Mouse (Mus musculus) MEL (cell line): ENCODE data around the gene Gm21985. TPM values are rescaled to one million over a fixed set of nuclear protein-coding genes. Genes with fewer than 3 reads are reported as not detected.
A peak's percentile ranks its signal among the peaks of the same experiment; 100 is the strongest.

Experiments used
- DNase-seq: peaks from one replicate; pipeline ENCODE4 v3.0.0; 2011; ENCODE audit warnings: low read depth, low spot score
- H3K27ac ChIP-seq: 2 replicates; pipeline ENCODE4 v1.5.1; 2012; ENCODE audit warnings: low read depth, mild to moderate bottlenecking, control low read depth, low read length, moderate library complexity; ENCODE audit not compliant: control insufficient read depth
- H3K27me3 ChIP-seq, 2 experiments: fragments of 150-350 bp in 1 of 2; sonication (generic) in 1 of 2; 2 replicates each; pipeline ENCODE4 v1.6.1; 2012; ENCODE audit warnings: low read length in 2 of 2, mild to moderate bottlenecking in 2 of 2, improper control_type of control experiment in 1 of 2, moderate library complexity in 1 of 2; ENCODE audit not compliant: insufficient read depth in 2 of 2, control insufficient read depth in 1 of 2
- H3K36me3 ChIP-seq, 2 experiments: 2 replicates each; pipeline ENCODE4 v1.6.1; 2012 to 2014; ENCODE audit warnings: low read length in 2 of 2, improper control_type of control experiment in 1 of 2, inconsistent platforms in 1 of 2, mild to moderate bottlenecking in 1 of 2; ENCODE audit not compliant: insufficient read depth in 2 of 2, control insufficient read depth in 1 of 2
- H3K4me1 ChIP-seq, 2 experiments: fragments of 150-350 bp in 1 of 2; sonication (generic) in 1 of 2; 2 replicates each; pipeline ENCODE4 v1.6.1; 2012; ENCODE audit warnings: low read length in 2 of 2, improper control_type of control experiment in 1 of 2, mild to moderate bottlenecking in 1 of 2; ENCODE audit not compliant: insufficient read depth in 2 of 2, control insufficient read depth in 1 of 2
- H3K4me3 ChIP-seq, 2 experiments: fragments of 150-350 bp in 1 of 2; sonication (generic) in 1 of 2; 2 replicates each; pipeline ENCODE4 v1.5.1; 2012; ENCODE audit warnings: low read depth in 2 of 2, low read length in 2 of 2, mild to moderate bottlenecking in 2 of 2, moderate library complexity in 2 of 2, control low read depth in 1 of 2, improper control_type of control experiment in 1 of 2; ENCODE audit not compliant: control insufficient read depth in 1 of 2, insufficient read depth in 1 of 2
- H3K79me2 ChIP-seq: 2 replicates; pipeline ENCODE4 v1.6.1; 2012; ENCODE audit warnings: mild to moderate bottlenecking, low read length, moderate library complexity; ENCODE audit not compliant: control insufficient read depth, poor library complexity, insufficient read depth
- H3K9ac ChIP-seq: 2 replicates; pipeline ENCODE4 v1.6.1; 2012; ENCODE audit warnings: low read depth, mild to moderate bottlenecking, control low read depth, low read length, moderate library complexity; ENCODE audit not compliant: control insufficient read depth, poor library complexity, severe bottlenecking
- H3K9me3 ChIP-seq: fragments of 150-350 bp; sonication (generic); replicated peaks from 2 replicates; pipeline ENCODE4 v1.6.1; 2012; ENCODE audit warnings: mild to moderate bottlenecking, low read length, improper control_type of control experiment, moderate library complexity; ENCODE audit not compliant: insufficient read depth
- BHLHE40 ChIP-seq: IDR thresholded peaks from 2 replicates; pipeline ENCODE4 v1.6.1; 2012; ENCODE audit warnings: low read depth, mild to moderate bottlenecking, inconsistent platforms, low read length, improper control_type of control experiment, borderline replicate concordance
- CHD2 ChIP-seq: IDR thresholded peaks from 2 replicates; pipeline ENCODE4 v1.6.1; 2011; ENCODE audit warnings: low read length, improper control_type of control experiment
- CTCF ChIP-seq, 3 experiments: IDR thresholded peaks in 2 of 3; conservative IDR thresholded peaks in 1 of 3; 2 replicates each; pipeline ENCODE4 v1.5.1; 2011 to 2012; ENCODE audit warnings: low read length in 3 of 3, low read depth in 2 of 3, mild to moderate bottlenecking in 2 of 3, improper control_type of control experiment in 1 of 3, inconsistent platforms in 1 of 3, mixed read lengths in 1 of 3, moderate library complexity in 1 of 3; ENCODE audit not compliant: control insufficient read depth in 1 of 3, insufficient read depth in 1 of 3, poor library complexity in 1 of 3, severe bottlenecking in 1 of 3
- ELF1 ChIP-seq: IDR thresholded peaks from 2 replicates; pipeline ENCODE4 v1.6.1; 2014; ENCODE audit warnings: low read depth, mild to moderate bottlenecking, inconsistent platforms, low read length, improper control_type of control experiment, moderate library complexity
- EP300 ChIP-seq, 2 experiments: IDR thresholded peaks; 2 replicates each; pipeline ENCODE4 v1.6.1; 2011; ENCODE audit warnings: improper control_type of control experiment in 2 of 2, low read length in 2 of 2, low read depth in 1 of 2, mild to moderate bottlenecking in 1 of 2
- GATA1 ChIP-seq: IDR thresholded peaks from 2 replicates; pipeline ENCODE4 v1.6.1; 2011; ENCODE audit warnings: low read depth, low read length, improper control_type of control experiment
- HCFC1 ChIP-seq: IDR thresholded peaks from 2 replicates; pipeline ENCODE4 v1.6.1; 2012; ENCODE audit warnings: low read depth, mild to moderate bottlenecking, inconsistent platforms, low read length, improper control_type of control experiment, moderate library complexity
- JUND ChIP-seq: IDR thresholded peaks from 2 replicates; pipeline ENCODE4 v1.6.1; 2011; ENCODE audit warnings: low read depth, mild to moderate bottlenecking, improper control_type of control experiment, low read length
- KAT2A ChIP-seq: conservative IDR thresholded peaks from 2 replicates; pipeline ENCODE4 v1.6.1; 2012; ENCODE audit warnings: low read depth, low read length, improper control_type of control experiment, inconsistent platforms
- MAFK ChIP-seq: IDR thresholded peaks from 2 replicates; pipeline ENCODE4 v1.6.1; 2011; ENCODE audit warnings: low read depth, mild to moderate bottlenecking, low read length, improper control_type of control experiment, borderline replicate concordance
- MAX ChIP-seq: IDR thresholded peaks from 2 replicates; pipeline ENCODE4 v1.6.1; 2011; ENCODE audit warnings: low read length, improper control_type of control experiment
- MAZ ChIP-seq: IDR thresholded peaks from 2 replicates; pipeline ENCODE4 v1.6.1; 2012; ENCODE audit warnings: low read depth, mild to moderate bottlenecking, inconsistent platforms, low read length, improper control_type of control experiment
- NELFE ChIP-seq: IDR thresholded peaks from 2 replicates; pipeline ENCODE4 v1.6.1; 2011; ENCODE audit warnings: low read depth, low read length, improper control_type of control experiment
- POLR2A ChIP-seq, 2 experiments: IDR thresholded peaks; 2 replicates each; pipeline ENCODE4 v1.6.1; 2011 to 2012; ENCODE audit warnings: low read length in 2 of 2, mild to moderate bottlenecking in 2 of 2, control low read depth in 1 of 2, improper control_type of control experiment in 1 of 2, low read depth in 1 of 2, moderate library complexity in 1 of 2; ENCODE audit not compliant: control insufficient read depth in 1 of 2, insufficient read depth in 1 of 2, poor library complexity in 1 of 2
- POLR2AphosphoS5 ChIP-seq: IDR thresholded peaks from 2 replicates; pipeline ENCODE4 v1.6.1; 2012; ENCODE audit warnings: low read depth, borderline replicate concordance, mild to moderate bottlenecking, inconsistent platforms, low read length, moderate library complexity, mixed read lengths
- RAD21 ChIP-seq: IDR thresholded peaks from 2 replicates; pipeline ENCODE4 v1.6.1; 2011; ENCODE audit warnings: mild to moderate bottlenecking, low read depth, low read length, improper control_type of control experiment
- RCOR1 ChIP-seq: IDR thresholded peaks from 2 replicates; pipeline ENCODE4 v1.6.1; 2012; ENCODE audit warnings: low read depth, mild to moderate bottlenecking, inconsistent platforms, low read length, improper control_type of control experiment
- SIN3A ChIP-seq: IDR thresholded peaks from 2 replicates; pipeline ENCODE4 v1.6.1; 2012; ENCODE audit warnings: low read length, improper control_type of control experiment, inconsistent platforms
- SMC3 ChIP-seq: IDR thresholded peaks from 2 replicates; pipeline ENCODE4 v1.6.1; 2011; ENCODE audit warnings: low read depth, low read length, improper control_type of control experiment
- USF2 ChIP-seq, 2 experiments: IDR thresholded peaks; 2 replicates each; pipeline ENCODE4 v1.6.1; 2011 to 2012; ENCODE audit warnings: improper control_type of control experiment in 2 of 2, low read length in 2 of 2, borderline replicate concordance in 1 of 2, inconsistent platforms in 1 of 2, low read depth in 1 of 2, mild to moderate bottlenecking in 1 of 2; ENCODE audit not compliant: insufficient read depth in 1 of 2
- ZC3H11A ChIP-seq: IDR thresholded peaks from 2 replicates; pipeline ENCODE4 v1.6.1; 2012; ENCODE audit warnings: low read depth, mild to moderate bottlenecking, inconsistent platforms, low read length, improper control_type of control experiment
- ZNF384 ChIP-seq: IDR thresholded peaks from 2 replicates; pipeline ENCODE4 v1.6.1; 2012; ENCODE audit warnings: low read depth, mild to moderate bottlenecking, inconsistent platforms, low read length, improper control_type of control experiment
- polyA plus RNA-seq, 2 experiments: library from polyadenylated mRNA; stranded (reverse) in 1 of 2; unstranded in 1 of 2; fragments of >175 nt in 1 of 2; fragments of >200 nt in 1 of 2; gene quantifications; 2 replicates each; pipeline versions ENCODE4 v1.2.1 to v1.2.4; 2012; ENCODE audit warnings: low replicate concordance in 2 of 2, low read depth in 1 of 2; ENCODE audit not compliant: insufficient read length in 2 of 2, insufficient read depth in 1 of 2, missing spikeins in 1 of 2
- total RNA-seq: library from RNA; depleted of rRNA; stranded (reverse); fragments of 300-350 nt; gene quantifications from 2 replicates; pipeline ENCODE4 v1.2.3, GENCODE M21; 2012

Gene Gm21985
- total and polyA plus RNA-seq, 3 experiments = 0.04 TPM; not detected in 2

GRCm38 (mm10) chr2:112448510-112449059 lies 182.5 kb downstream of the Gm21985 start:
- Histone ChIP-seq H3K36me3 (peaks cover 0 to 29% of the 10 kb centered on the region in 2 experiments; a peak in 2 of 4 replicates), H3K4me3 (no peak overlapping the region), H3K79me2 (no peaks in the 10 kb centered on the region), H3K9me3 (no peaks in the 10 kb centered on the region), H3K27ac (no peak overlapping the region; the same call in 1 of the 2 replicates), H3K27me3 (no peaks in the 10 kb centered on the region), H3K9ac (no peak overlapping the region), H3K4me1 (peaks cover 20 to 26% of the 10 kb centered on the region in 2 experiments)
- TF ChIP-seq CHD2 (no peak), BHLHE40 (no peak), GATA1 (peak; percentile 85), EP300 (IDR thresholded peaks at IDR 0.05; ENCODE audit: low read depth in 1 of 2, low read length in 2 of 2) (peak in 1 of 2 experiments; percentile 73; a peak in 1 of 4 replicates)
- peak; percentile 43 for DNase-seq

- Histone ChIP-seq H3K27me3 (no peaks in the 10 kb centered on the region), H3K27ac (no peak overlapping the region), H3K79me2 (no peaks in the 10 kb centered on the region; the same call in 1 of the 2 replicates), H3K4me1 (peaks cover 20 to 28% of the 10 kb centered on the region in 2 experiments), H3K4me3 (peak overlapping the region; percentile 8 to 17; a peak in 1 of 4 replicates), H3K36me3 (peaks cover 0 to 31% of the 10 kb centered on the region in 2 experiments; a peak in 2 of 4 replicates), H3K9ac (peak overlapping the region; percentile 30)
- peak; percentile 77 for DNase-seq
- TF ChIP-seq ZC3H11A (peak; percentile 58), POLR2A (IDR thresholded peaks at IDR 0.05; ENCODE audit: control insufficient read depth in 1 of 2, insufficient read depth in 1 of 2, low read depth in 1 of 2, low read length in 2 of 2, poor library complexity in 1 of 2) (no peak), ELF1 (no peak), RCOR1 (no peak), RAD21 (peak; percentile 72), USF2 (IDR thresholded peaks at IDR 0.05; ENCODE audit: borderline replicate concordance in 1 of 2, insufficient read depth in 1 of 2, low read depth in 1 of 2, low read length in 2 of 2) (no peak), KAT2A (no peak), MAX (no peak), JUND (no peak), SMC3 (peak; percentile 91), CTCF (IDR thresholded peaks at IDR 0.05 in 2 of 3, conservative IDR thresholded peaks at IDR 0.05 in 1 of 3; ENCODE audit: control insufficient read depth in 1 of 3, insufficient read depth in 1 of 3, low read depth in 2 of 3, low read length in 3 of 3, poor library complexity in 1 of 3, severe bottlenecking in 1 of 3) (peak; percentile 62 to 86 (median 66)), MAZ (peak; percentile 91; the same call in 1 of the 2 replicates), HCFC1 (no peak), ZNF384 (peak; percentile 66; the same call in 1 of the 2 replicates), NELFE (no peak), POLR2AphosphoS5 (no peak), MAFK (no peak), BHLHE40 (no peak), GATA1 (no peak), SIN3A (no peak)
- TF ChIP-seq, all 39 proteins: peak for 6
- H3K9me3 ChIP-seq = no peaks in the 10 kb centered on the region
These were observed 183.6 kb downstream of the Gm21985 start for GRCm38 (mm10) chr2:112449597-112450296.
